Mouse (Mus musculus): ENCODE measurements around the gene Angptl2. TPM values are rescaled to one million over a fixed set of nuclear protein-coding genes. Genes with fewer than 3 reads are reported as not detected.

The Angptl2 gene
- total RNA-seq, 1 experiment, result 5.1 TPM

- Histone ChIP-seq H3K4me3 (ENCODE audit: insufficient read depth in 1 of 2, low read depth in 1 of 2, low read length in 2 of 2, poor library complexity in 1 of 2, severe bottlenecking in 1 of 2) (no peak overlapping the region), H3K9me3 (ENCODE audit: control insufficient read depth, insufficient read depth, low read depth, low read length) (no peaks in the 10 kb centered on the region), H3K4me1 (ENCODE audit: control insufficient read depth in 2 of 2, insufficient read depth in 2 of 2, low read length in 2 of 2, poor library complexity in 1 of 2) (no peaks in the 10 kb centered on the region), H3K27ac (ENCODE audit: insufficient read depth, low read depth, low read length, poor library complexity, severe bottlenecking) (no peak overlapping the region), H3K36me3 (ENCODE audit: control insufficient read depth, insufficient read depth, low read length, poor library complexity, severe bottlenecking) (no peaks in the 10 kb centered on the region; the same call in 1 of the 2 replicates), H3K9ac (ENCODE audit: insufficient read depth, low read depth, low read length, poor library complexity, severe bottlenecking) (no peak overlapping the region)
- no peak for DNase-seq (ENCODE audit: low read depth, low spot score)
- in situ Hi-C loops (cut with MboI; ENCODE audit: low sequenced_read_pairs in 2 of 2, unreplicated experiment in 2 of 2), result no loop called here
- no peak for TF ChIP-seq HCFC1 (IDR thresholded peaks at IDR 0.05; ENCODE audit: borderline replicate concordance, insufficient read depth, low read length)
- no peak for TF ChIP-seq CHD2 (IDR thresholded peaks at IDR 0.05; ENCODE audit: low read depth, low read length)
- TF ChIP-seq ZNF384 (IDR thresholded peaks at IDR 0.05; ENCODE audit: low read depth, low read length), result no peak
- no peak for TF ChIP-seq ZC3H11A (IDR thresholded peaks at IDR 0.05; ENCODE audit: borderline replicate concordance, low read depth, low read length)
- no peak for TF ChIP-seq MAFK (IDR thresholded peaks at IDR 0.05; ENCODE audit: insufficient read depth, low read depth, low read length)
Measured at GRCm38 (mm10) chr2:33249922-33250633, 34.2 kb downstream of the Angptl2 start.

GRCm38 (mm10) chr2:33252751-33253150 lies 36.9 kb downstream of the Angptl2 start:
- no peak for DNase-seq (ENCODE audit: low read depth, low spot score)
- Histone ChIP-seq H3K27ac (ENCODE audit: insufficient read depth, low read depth, low read length, poor library complexity, severe bottlenecking) (no peak overlapping the region), H3K4me1 (ENCODE audit: control insufficient read depth in 2 of 2, insufficient read depth in 2 of 2, low read length in 2 of 2, poor library complexity in 1 of 2) (no peaks in the 10 kb centered on the region), H3K4me3 (ENCODE audit: insufficient read depth in 1 of 2, low read depth in 1 of 2, low read length in 2 of 2, poor library complexity in 1 of 2, severe bottlenecking in 1 of 2) (no peak overlapping the region), H3K36me3 (ENCODE audit: control insufficient read depth, insufficient read depth, low read length, poor library complexity, severe bottlenecking) (no peaks in the 10 kb centered on the region; the same call in 1 of the 2 replicates), H3K9me3 (ENCODE audit: control insufficient read depth, insufficient read depth, low read depth, low read length) (no peaks in the 10 kb centered on the region), H3K9ac (ENCODE audit: insufficient read depth, low read depth, low read length, poor library complexity, severe bottlenecking) (no peak overlapping the region)
- in situ Hi-C loops (cut with MboI; ENCODE audit: low sequenced_read_pairs in 2 of 2, unreplicated experiment in 2 of 2), result no loop called here
- TF ChIP-seq CHD2 (IDR thresholded peaks at IDR 0.05; ENCODE audit: low read depth, low read length) (no peak), MAFK (IDR thresholded peaks at IDR 0.05; ENCODE audit: insufficient read depth, low read depth, low read length) (no peak), HCFC1 (IDR thresholded peaks at IDR 0.05; ENCODE audit: borderline replicate concordance, insufficient read depth, low read length) (no peak), ZNF384 (IDR thresholded peaks at IDR 0.05; ENCODE audit: low read depth, low read length) (no peak), ZC3H11A (IDR thresholded peaks at IDR 0.05; ENCODE audit: borderline replicate concordance, low read depth, low read length) (no peak)

- DNase-seq (ENCODE audit: low read depth, low spot score), result no peak
- Histone ChIP-seq H3K4me3 (ENCODE audit: insufficient read depth in 1 of 2, low read depth in 1 of 2, low read length in 2 of 2, poor library complexity in 1 of 2, severe bottlenecking in 1 of 2) (no peak overlapping the region), H3K36me3 (ENCODE audit: control insufficient read depth, insufficient read depth, low read length, poor library complexity, severe bottlenecking) (no peaks in the 10 kb centered on the region; the same call in 1 of the 2 replicates), H3K9me3 (ENCODE audit: control insufficient read depth, insufficient read depth, low read depth, low read length) (no peaks in the 10 kb centered on the region), H3K27ac (ENCODE audit: insufficient read depth, low read depth, low read length, poor library complexity, severe bottlenecking) (no peak overlapping the region), H3K4me1 (ENCODE audit: control insufficient read depth in 2 of 2, insufficient read depth in 2 of 2, low read length in 2 of 2, poor library complexity in 1 of 2) (no peaks in the 10 kb centered on the region), H3K9ac (ENCODE audit: insufficient read depth, low read depth, low read length, poor library complexity, severe bottlenecking) (no peak overlapping the region)
- in situ Hi-C loops (cut with MboI; ENCODE audit: low sequenced_read_pairs in 2 of 2, unreplicated experiment in 2 of 2), result no loop called here
- TF ChIP-seq MAFK (IDR thresholded peaks at IDR 0.05; ENCODE audit: insufficient read depth, low read depth, low read length) (no peak), ZNF384 (IDR thresholded peaks at IDR 0.05; ENCODE audit: low read depth, low read length) (no peak)
Measured at GRCm38 (mm10) chr2:33253572-33254190, 37.8 kb downstream of the Angptl2 start.

- no peak overlapping the region for H3K27ac ChIP-seq (ENCODE audit: insufficient read depth, low read depth, low read length, poor library complexity, severe bottlenecking)
- in situ Hi-C loops (cut with MboI; ENCODE audit: low sequenced_read_pairs in 2 of 2, unreplicated experiment in 2 of 2), result no loop called here
- TF ChIP-seq HCFC1 (IDR thresholded peaks at IDR 0.05; ENCODE audit: borderline replicate concordance, insufficient read depth, low read length) (no peak), CHD2 (IDR thresholded peaks at IDR 0.05; ENCODE audit: low read depth, low read length) (no peak), ZC3H11A (IDR thresholded peaks at IDR 0.05; ENCODE audit: borderline replicate concordance, low read depth, low read length) (no peak), MAFK (IDR thresholded peaks at IDR 0.05; ENCODE audit: insufficient read depth, low read depth, low read length) (no peak)
Measured at GRCm38 (mm10) chr2:33254318-33254985, 38.6 kb downstream of the Angptl2 start.

More at GRCm38 (mm10) chr2:33254318-33254985, 38.6 kb downstream of the Angptl2 start:
- Histone ChIP-seq H3K4me3 (ENCODE audit: insufficient read depth in 1 of 2, low read depth in 1 of 2, low read length in 2 of 2, poor library complexity in 1 of 2, severe bottlenecking in 1 of 2) (no peak overlapping the region), H3K9me3 (ENCODE audit: control insufficient read depth, insufficient read depth, low read depth, low read length) (no peaks in the 10 kb centered on the region), H3K4me1 (ENCODE audit: control insufficient read depth in 2 of 2, insufficient read depth in 2 of 2, low read length in 2 of 2, poor library complexity in 1 of 2) (no peaks in the 10 kb centered on the region), H3K9ac (ENCODE audit: insufficient read depth, low read depth, low read length, poor library complexity, severe bottlenecking) (no peak overlapping the region), H3K36me3 (ENCODE audit: control insufficient read depth, insufficient read depth, low read length, poor library complexity, severe bottlenecking) (no peaks in the 10 kb centered on the region)
- no peak for DNase-seq (ENCODE audit: low read depth, low spot score)

Measured in ES-E14 (cell line).